In genomic region chr1:100973713-100974112, GRCm38 (mm10) we compare ENCODE assay signal across 17 mouse cellular contexts.
DNase-seq lines count a peak whose midpoint lies in the region; TF ChIP-seq lines count a peak whose summit lies in the region.
"Had no signal": no experiment of that assay in that cellular context is flagged by ENCODE, and none has a peak within 500 bp of the region (broad histone marks: within the 10 kb centered on the region; RNA-seq: fewer than 3 reads in every experiment).

No protein-coding gene starts in this region.

- H3K27ac ChIP-seq in MEL (ENCODE audit: control insufficient read depth, low read depth, low read length): peak overlapping the region; percentile 83

- no peak for TF ChIP-seq POLR2A in MEL (IDR thresholded peaks at IDR 0.05; ENCODE audit: control insufficient read depth in 1 of 2, insufficient read depth in 1 of 2, low read depth in 1 of 2, low read length in 2 of 2, poor library complexity in 1 of 2)

- peak; percentile 75 for DNase-seq in MEL (ENCODE audit: low read depth, low spot score)
- no peak for DNase-seq in thymus, postnatal 14 days
- DNase-seq: adrenal gland, adult 2 months; adrenal gland, adult 8-10 months; adrenal gland, postnatal 10 days; adrenal gland, postnatal 14 days; adrenal gland, postnatal 25 days; adrenal gland, postnatal 36 days; B cell, adult 2 months; cerebellum, adult 11 months; cerebellum, adult 11-12 months; cerebellum, adult 18-20 months; cerebellum, adult 2 months; cerebellum, adult 8-10 months had no signal

- TF ChIP-seq EP300 in MEL (IDR thresholded peaks at IDR 0.05; ENCODE audit: low read depth in 1 of 2, low read length in 2 of 2): peak; percentile 88 to 92

- no peaks in the 10 kb centered on the region for H3K79me2 ChIP-seq in MEL (ENCODE audit: control insufficient read depth, insufficient read depth, low read length, poor library complexity)

- H3K9me3 ChIP-seq in MEL (replicated peaks; ENCODE audit: insufficient read depth, low read length): no peaks in the 10 kb centered on the region

- no peak for TF ChIP-seq CTCF in MEL (IDR thresholded peaks at IDR 0.05 in 2 of 3, conservative IDR thresholded peaks at IDR 0.05 in 1 of 3; ENCODE audit: control insufficient read depth in 1 of 3, insufficient read depth in 1 of 3, low read depth in 2 of 3, low read length in 3 of 3, poor library complexity in 1 of 3, severe bottlenecking in 1 of 3)

- peak overlapping the region; percentile 25; the same call in 1 of the 2 replicates for H3K9ac ChIP-seq in MEL (ENCODE audit: control insufficient read depth, low read depth, low read length, poor library complexity, severe bottlenecking)

- H3K4me1 ChIP-seq in MEL (ENCODE audit: control insufficient read depth in 1 of 2, insufficient read depth in 2 of 2, low read length in 2 of 2): peaks cover 2 to 33% of the 10 kb centered on the region in 2 experiments; a peak in 3 of 4 replicates

- H3K4me3 ChIP-seq in MEL (ENCODE audit: control insufficient read depth in 1 of 2, insufficient read depth in 1 of 2, low read depth in 2 of 2, low read length in 2 of 2): peak overlapping the region in 1 of 2 experiments; percentile 45; a peak in 2 of 4 replicates

- no peak for TF ChIP-seq RAD21 in MEL (IDR thresholded peaks at IDR 0.05; ENCODE audit: low read depth, low read length)

- H3K27me3 ChIP-seq in MEL (ENCODE audit: control insufficient read depth in 1 of 2, insufficient read depth in 2 of 2, low read length in 2 of 2): no peaks in the 10 kb centered on the region
- H3K27me3 ChIP-seq: CH12.LX, Patski had no signal

- peaks cover 0 to 34% of the 10 kb centered on the region in 2 experiments; a peak in 2 of 4 replicates for H3K36me3 ChIP-seq in MEL (ENCODE audit: control insufficient read depth in 1 of 2, insufficient read depth in 2 of 2, low read length in 2 of 2)
- H3K36me3 ChIP-seq: G1E had no signal

TF ChIP-seq in MEL, 35 proteins besides CTCF, POLR2A, EP300 and RAD21:
- TF ChIP-seq UBTF (IDR thresholded peaks at IDR 0.05; ENCODE audit: borderline replicate concordance, insufficient read depth, low read depth, low read length) (no peak), MAX (IDR thresholded peaks at IDR 0.05; ENCODE audit: low read length) (peak; percentile 32; the same call in 1 of the 2 replicates), E2F4 (IDR thresholded peaks at IDR 0.05; ENCODE audit: borderline replicate concordance, low read depth, low read length) (no peak), SMC3 (IDR thresholded peaks at IDR 0.05; ENCODE audit: low read depth, low read length) (no peak), MAZ (IDR thresholded peaks at IDR 0.05; ENCODE audit: low read depth, low read length) (no peak), ZC3H11A (IDR thresholded peaks at IDR 0.05; ENCODE audit: low read depth, low read length) (no peak), KAT2A (conservative IDR thresholded peaks at IDR 0.05; ENCODE audit: low read depth, low read length) (peak; percentile 21; the same call in 1 of the 2 replicates), ELF1 (IDR thresholded peaks at IDR 0.05; ENCODE audit: low read depth, low read length) (no peak), ZKSCAN1 (IDR thresholded peaks at IDR 0.05; ENCODE audit: low read depth, low read length) (no peak), GATA1 (IDR thresholded peaks at IDR 0.05; ENCODE audit: low read depth, low read length) (peak; percentile 93), NRF1 (IDR thresholded peaks at IDR 0.05; ENCODE audit: insufficient read depth, low read depth, low read length, poor library complexity, severe bottlenecking) (no peak), TAL1 (IDR thresholded peaks at IDR 0.05; ENCODE audit: low read length) (no peak), RCOR1 (IDR thresholded peaks at IDR 0.05; ENCODE audit: low read depth, low read length) (peak; percentile 70; the same call in 1 of the 2 replicates), ZNF384 (IDR thresholded peaks at IDR 0.05; ENCODE audit: low read depth, low read length) (no peak), CHD2 (IDR thresholded peaks at IDR 0.05; ENCODE audit: low read length) (no peak), TCF12 (IDR thresholded peaks at IDR 0.05; ENCODE audit: low read depth, low read length) (peak; percentile 86), USF1 (IDR thresholded peaks at IDR 0.05; ENCODE audit: low read depth, low read length) (no peak), CHD1 (IDR thresholded peaks at IDR 0.05; ENCODE audit: low read depth, low read length) (no peak), GABPA (IDR thresholded peaks at IDR 0.05; ENCODE audit: low read depth, low read length) (no peak), POLR2AphosphoS5 (IDR thresholded peaks at IDR 0.05; ENCODE audit: borderline replicate concordance, low read depth, low read length) (no peak), MEF2A (IDR thresholded peaks at IDR 0.05; ENCODE audit: extremely low read depth, insufficient replicate concordance, low read depth, low read length, poor library complexity, severe bottlenecking) (no peak), USF2 (IDR thresholded peaks at IDR 0.05; ENCODE audit: borderline replicate concordance in 1 of 2, insufficient read depth in 1 of 2, low read depth in 1 of 2, low read length in 2 of 2) (no peak), POLR2AphosphoS2 (IDR thresholded peaks at IDR 0.05; ENCODE audit: low read length) (0 out of 2 replicates have a peak, but pooled peaks have one; percentile 44), JUND (IDR thresholded peaks at IDR 0.05; ENCODE audit: low read depth, low read length) (0 out of 2 replicates have a peak, but pooled peaks have one; percentile 32), MYC (IDR thresholded peaks at IDR 0.05; ENCODE audit: low read depth, low read length) (peak; percentile 35; the same call in 1 of the 2 replicates), MAFK (IDR thresholded peaks at IDR 0.05; ENCODE audit: borderline replicate concordance, low read depth, low read length) (0 out of 2 replicates have a peak, but pooled peaks have one; percentile 26), MYB (IDR thresholded peaks at IDR 0.05; ENCODE audit: low read depth, low read length) (no peak; the same call in 1 of the 2 replicates), TBP (IDR thresholded peaks at IDR 0.05; ENCODE audit: low read depth, low read length) (no peak), BHLHE40 (IDR thresholded peaks at IDR 0.05; ENCODE audit: borderline replicate concordance, low read depth, low read length) (no peak), ZMIZ1 (IDR thresholded peaks at IDR 0.05; ENCODE audit: low read depth, low read length) (no peak), MXI1 (IDR thresholded peaks at IDR 0.05; ENCODE audit: low read depth, low read length) (peak; percentile 36; the same call in 1 of the 2 replicates), SIN3A (IDR thresholded peaks at IDR 0.05; ENCODE audit: low read length) (peak; percentile 84), ETS1 (IDR thresholded peaks at IDR 0.05; ENCODE audit: low read depth, low read length) (peak; percentile 95), NELFE (IDR thresholded peaks at IDR 0.05; ENCODE audit: low read depth, low read length) (peak; percentile 19; the same call in 1 of the 2 replicates), HCFC1 (IDR thresholded peaks at IDR 0.05; ENCODE audit: low read depth, low read length) (no peak)
TF ChIP-seq in MEL: peak in this region for 13.
